Comparison of ENCODE assay signal across 15 mouse cellular contexts in genomic region chr17:79442507-79443115, GRCm38 (mm10).
DNase-seq lines count a peak whose midpoint lies in the region; ATAC-seq and TF ChIP-seq lines count a peak whose summit lies in the region.
"Had no signal": no experiment of that assay in that cellular context is flagged by ENCODE, and none has a peak within 500 bp of the region (broad histone marks: within the 10 kb centered on the region; RNA-seq: fewer than 3 reads in every experiment).

No protein-coding gene starts in this region.

- no peak overlapping the region for H3K4me3 ChIP-seq in spleen, adult 2 months (ENCODE audit: extremely low read depth, insufficient read depth, insufficient read length)
- no peak overlapping the region for H3K4me3 ChIP-seq in lung, embryonic 16.5 days (ENCODE audit: low read length)
- H3K4me3 ChIP-seq: embryonic facial prominence, embryonic 13.5 days; forebrain, embryonic 15.5 days had no signal

- TF ChIP-seq CTCF in spleen, adult 2 months (IDR thresholded peaks at IDR 0.05; ENCODE audit: extremely low read depth, insufficient read depth, insufficient read length, insufficient replicate concordance) = no peak

- H3K36me3 ChIP-seq in spleen, adult 2 months (ENCODE audit: control insufficient read depth, insufficient read depth, low read length) = no peaks in the 10 kb centered on the region
- no peaks in the 10 kb centered on the region for H3K36me3 ChIP-seq in lung, embryonic 16.5 days (ENCODE audit: control insufficient read depth, insufficient read depth, low read length)
- H3K36me3 ChIP-seq: embryonic facial prominence, embryonic 13.5 days; forebrain, embryonic 15.5 days had no signal

- no peak for TF ChIP-seq POLR2A in spleen, adult 2 months (IDR thresholded peaks at IDR 0.05; ENCODE audit: low read depth, low read length)

- H3K4me2 ChIP-seq in lung, embryonic 16.5 days (ENCODE audit: low read depth, low read length) = no peak overlapping the region
- H3K4me2 ChIP-seq: embryonic facial prominence, embryonic 13.5 days; forebrain, embryonic 15.5 days had no signal

- no peaks in the 10 kb centered on the region for H3K27me3 ChIP-seq in spleen, adult 2 months (ENCODE audit: control insufficient read depth, insufficient read depth, low read length)
- H3K27me3 ChIP-seq in lung, embryonic 16.5 days (ENCODE audit: control insufficient read depth, insufficient read depth, low read depth, low read length) = no peaks in the 10 kb centered on the region
- H3K27me3 ChIP-seq: embryonic facial prominence, embryonic 13.5 days; forebrain, embryonic 15.5 days had no signal

- no peak overlapping the region for H3K9ac ChIP-seq in lung, embryonic 16.5 days (ENCODE audit: low read length)
- H3K9ac ChIP-seq: embryonic facial prominence, embryonic 13.5 days; forebrain, embryonic 15.5 days had no signal

- no peak for DNase-seq in spleen, adult 2 months (ENCODE audit: low read depth in 1 of 2, low spot score in 2 of 2)
- DNase-seq in spleen, adult 12 weeks (ENCODE audit: low spot score) = no peak
- peak; percentile 72 for DNase-seq in adrenal gland, postnatal 10 days
- peak; percentile 19 for DNase-seq in ovary, postnatal 14 days (ENCODE audit: low spot score)
- no peak for DNase-seq in cerebellum, postnatal 36 days
- DNase-seq in testis, postnatal 10 days (ENCODE audit: low spot score) = no peak
- no peak for DNase-seq in right cerebral cortex, postnatal 36 days (ENCODE audit: low spot score in 2 of 2)
- DNase-seq: cerebellum, adult 11-12 months; gastrocnemius, postnatal 36 days; kidney, postnatal 14 days; liver; thymus, postnatal 36 days had no signal

- ATAC-seq in lung, embryonic 16.5 days (ENCODE audit: low read depth) = peak; percentile 45; the same call in 1 of the 2 replicates
- ATAC-seq: forebrain, embryonic 15.5 days had no signal

- WGBS in spleen, adult 2 months = 63% methylated on average over 3 of the region's 3 CpGs
- 59% methylated on average over 3 of the region's 3 CpGs for WGBS in lung, embryonic 16.5 days

- H3K27ac ChIP-seq in spleen, adult 2 months (ENCODE audit: insufficient read depth, low read length) = peak overlapping the region; percentile 31; the same call in 1 of the 2 replicates
- H3K27ac ChIP-seq in lung, embryonic 16.5 days (ENCODE audit: low read length) = no peak overlapping the region
- H3K27ac ChIP-seq: embryonic facial prominence, embryonic 13.5 days; forebrain, embryonic 15.5 days had no signal

- peaks cover 3% of the 10 kb centered on the region; the same call in 1 of the 2 replicates for H3K4me1 ChIP-seq in spleen, adult 2 months (ENCODE audit: control insufficient read depth, insufficient read depth, insufficient read length)
- H3K4me1 ChIP-seq in lung, embryonic 16.5 days (replicated peaks; ENCODE audit: control insufficient read depth, insufficient read depth, low read length) = no peaks in the 10 kb centered on the region
- H3K4me1 ChIP-seq: embryonic facial prominence, embryonic 13.5 days; forebrain, embryonic 15.5 days had no signal

- no peaks in the 10 kb centered on the region for H3K9me3 ChIP-seq in lung, embryonic 16.5 days (ENCODE audit: control insufficient read depth, low read length)
- H3K9me3 ChIP-seq: embryonic facial prominence, embryonic 13.5 days; forebrain, embryonic 15.5 days had no signal

Comparison
In these comparisons a context has a peak if more than half of its experiments do, and no peak if none do; other contexts are left out.
1. DNase-seq: peak in adrenal gland, postnatal 10 days (single experiment) and ovary, postnatal 14 days (single experiment); none in spleen, adult 2 months (0 of 2), spleen, adult 12 weeks (single experiment), cerebellum, postnatal 36 days (0 of 2), testis, postnatal 10 days (single experiment) and right cerebral cortex, postnatal 36 days (0 of 2).